Mouse (Mus musculus) gastrocnemius, postnatal 25 days (tissue): ENCODE data around the gene Taf6l. TPM values are rescaled to one million over a fixed set of nuclear protein-coding genes. Genes with fewer than 3 reads are reported as not detected.

Source experiments
- DNase-seq: peaks from one replicate; pipeline ENCODE4 v3.0.0; 2022
- long read RNA-seq, 2 experiments: library from polyadenylated mRNA; stranded (forward); transcript quantifications; one replicate each; pipeline ENCODE4 v2.0.0; 2021
- total RNA-seq, 2 experiments: library from RNA; stranded (reverse); gene quantifications; 1 replicate in 1 of 2; 2 replicates in 1 of 2; pipeline ENCODE4 v1.2.3; 2021

Taf6l gene
- 1 to 10 TPM; 4.8 to 5.8 TPM for total RNA-seq
- long read RNA-seq, experiment 1, partial matches to known transcripts, result 1 of 4 reads
- long read RNA-seq, experiment 1, other reads (novel, unspliced or antisense), result 1 of 4 reads
- long read RNA-seq, experiment 2, transcript Taf6l-205 (12 exons, 2,065 nt), result major isoform, 9 of 11 reads
- long read RNA-seq, experiment 2, partial matches to known transcripts, result 1 of 11 reads
- long read RNA-seq, experiment 2, other reads (novel, unspliced or antisense), result 1 of 11 reads

GRCm38 (mm10) chr19:8786008-8786781, at the start of gene Taf6l:
Gene Taf6l, minus strand, starts transcription at chr19:8786417.
- peak; percentile 92 for DNase-seq

GRCm38 (mm10) chr19:8832971-8833370, 46.8 kb upstream of the Taf6l start:
- DNase-seq, result no peak

GRCm38 (mm10) chr19:8831262-8831661, 45.0 kb upstream of the Taf6l start:
- DNase-seq, result no peak

DNA sequence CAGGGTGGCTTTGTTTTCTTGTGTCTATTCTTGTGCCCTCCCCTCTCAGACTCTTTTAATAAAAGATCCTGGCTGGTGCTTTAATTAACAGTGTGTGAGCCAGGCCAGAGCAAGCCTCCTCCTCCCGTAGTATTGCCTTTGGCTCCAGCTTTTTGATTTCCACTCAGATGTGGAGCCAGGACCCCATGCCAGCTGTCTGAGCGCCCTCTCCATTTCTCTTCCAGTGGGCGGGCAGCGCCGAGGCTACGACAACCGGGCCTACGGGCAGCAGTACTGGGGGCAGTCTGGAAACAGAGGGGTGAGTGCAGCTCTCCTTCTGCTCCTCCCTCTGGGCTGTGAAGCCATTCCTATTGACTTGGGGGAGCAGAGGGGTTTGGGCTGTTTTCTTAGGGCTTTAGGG, 44.4 kb upstream of the Taf6l start:
- no peak for DNase-seq

- DNase-seq, result no peak
These were observed 43.4 kb upstream of the Taf6l start, which contains the start of gene AC129217.1 for GRCm38 (mm10) chr19:8829660-8830059. Gene AC129217.1, plus strand, starts transcription at chr19:8829773.

GRCm38 (mm10) chr19:8822696-8823095, 36.5 kb upstream of the Taf6l start:
- no peak for DNase-seq

DNA sequence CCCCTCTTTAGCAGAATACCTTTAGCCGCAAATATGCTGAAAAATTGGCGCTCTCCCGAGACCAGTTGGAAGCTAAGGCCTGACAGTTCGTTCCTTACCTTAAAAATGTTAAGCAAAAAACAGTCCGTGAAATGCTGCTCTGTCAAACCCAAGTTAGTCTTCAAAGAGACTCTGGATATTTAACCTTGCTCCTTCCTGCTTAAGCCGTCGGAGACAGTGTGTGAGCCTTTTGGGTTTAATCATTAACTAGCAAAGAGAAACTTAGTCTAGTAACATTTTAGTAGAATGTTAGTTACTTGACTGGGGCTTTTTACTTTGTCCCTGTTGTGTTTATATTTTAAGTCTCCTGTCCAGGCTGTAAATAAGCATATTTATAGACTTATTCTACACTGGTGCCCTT, 34.9 kb upstream of the Taf6l start:
- DNase-seq, result no peak

GRCm38 (mm10) chr19:8820424-8820956, 34.3 kb upstream of the Taf6l start:
- DNase-seq, result no peak

DNA sequence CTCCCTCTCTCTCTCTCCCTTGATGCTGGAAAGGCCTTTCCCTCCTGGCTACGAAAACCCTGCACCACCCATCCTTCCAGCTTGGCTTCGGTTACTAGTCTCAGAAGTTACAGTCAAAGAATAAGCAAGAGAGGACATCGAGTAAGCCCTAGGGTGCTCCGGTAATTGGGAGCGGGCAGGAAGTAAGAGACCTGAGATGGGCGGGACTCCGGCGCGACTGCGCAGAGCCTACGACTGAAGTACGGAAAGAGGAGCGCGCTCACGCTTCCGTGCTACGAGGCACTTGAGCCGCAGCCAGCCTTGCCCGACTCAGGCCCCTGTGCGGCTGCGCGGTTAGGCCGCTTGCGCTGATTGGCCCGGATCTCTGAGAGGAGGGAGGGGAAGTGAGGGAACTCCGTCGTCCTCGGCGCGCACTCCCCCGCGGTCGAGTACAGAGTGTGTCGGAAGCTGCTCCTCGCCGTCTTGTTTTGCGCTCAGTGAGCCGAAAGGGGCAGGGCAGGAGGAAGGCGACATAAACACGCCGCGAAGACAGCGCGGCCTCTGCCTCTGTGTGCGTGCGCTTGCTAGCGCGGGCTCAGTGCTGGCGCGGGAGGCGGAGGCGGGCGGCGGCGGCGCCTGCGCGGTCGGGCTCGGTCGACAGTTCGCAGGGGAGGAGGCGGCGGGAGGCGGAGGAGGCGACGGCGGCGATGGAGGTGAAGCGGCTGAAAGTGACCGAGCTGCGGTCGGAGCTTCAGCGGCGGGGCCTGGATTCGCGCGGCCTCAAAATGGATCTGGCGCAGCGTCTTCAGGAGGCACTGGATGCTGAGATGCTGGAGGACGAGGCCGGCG, 33.6 kb upstream of the Taf6l start, which contains the start of gene Hnrnpul2:
TSS of gene Hnrnpul2 (plus strand) at position 415 of the 828 bp plus-strand sequence.
- peak; percentile 99 for DNase-seq

DNA sequence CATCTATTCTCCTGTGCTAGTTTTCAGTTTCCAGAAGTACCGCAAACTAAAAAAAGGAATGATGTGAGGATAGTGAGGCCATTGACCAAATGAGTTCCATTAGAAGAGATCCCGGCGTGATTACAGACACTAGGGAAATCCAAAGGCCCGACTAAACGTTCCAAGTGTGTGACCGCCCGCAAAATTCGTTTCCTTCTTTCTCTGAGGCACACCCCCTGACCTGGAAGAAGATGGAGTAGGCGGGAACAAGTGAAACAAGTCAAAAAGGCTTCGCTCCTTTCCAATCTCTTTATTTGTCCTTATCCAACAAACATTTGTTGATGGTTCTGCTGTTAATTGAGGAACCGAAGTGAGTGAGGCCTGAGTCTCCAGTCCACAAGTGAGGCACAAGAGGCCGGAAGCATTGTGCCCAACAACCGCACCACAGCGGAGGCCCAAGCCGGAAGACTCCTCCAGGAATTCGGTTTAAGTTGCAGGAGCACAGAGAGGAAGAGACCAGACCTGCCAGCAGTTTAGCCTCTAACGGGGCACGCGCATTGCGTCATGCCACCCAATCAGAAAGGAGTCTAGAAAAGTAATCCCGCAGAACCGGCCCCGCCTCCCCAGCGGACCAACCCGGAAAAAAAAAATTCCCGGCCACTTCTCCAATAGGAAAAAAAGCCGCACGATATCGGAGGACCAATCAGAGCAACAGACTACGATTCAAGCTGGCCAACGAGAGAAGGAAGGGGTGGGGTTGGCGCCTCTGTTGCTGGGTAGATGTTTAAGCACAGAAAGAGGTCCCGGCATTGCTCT, 32.8 kb upstream of the Taf6l start, which contains the start of gene Ttc9c:
TSS of gene Ttc9c (minus strand) at position 533 of the 795 bp plus-strand sequence.
- DNase-seq, result peak; percentile 98

- DNase-seq, result no peak
These were observed 32.1 kb upstream of the Taf6l start for GRCm38 (mm10) chr19:8818301-8818798.

DNA sequence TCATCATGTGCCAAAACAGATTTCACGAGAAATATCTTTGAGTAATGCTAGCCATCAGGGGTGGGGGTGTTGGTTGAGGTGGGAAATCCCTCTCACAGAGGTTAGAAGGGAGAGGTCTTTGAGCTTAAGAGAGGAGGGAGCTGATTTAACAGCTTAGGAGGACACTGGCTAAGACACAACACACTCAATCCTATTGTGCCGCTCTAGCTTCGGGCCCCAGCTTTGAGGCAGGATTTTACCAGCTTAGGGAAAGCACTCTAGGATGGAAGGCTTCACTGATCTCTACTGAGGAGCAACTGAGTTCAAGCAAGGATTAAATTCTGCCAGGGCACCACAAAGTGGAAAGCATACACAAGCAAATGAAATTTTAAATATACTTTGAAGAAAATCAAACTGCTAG, 30.8 kb upstream of the Taf6l start:
- no peak for DNase-seq

- DNase-seq, result no peak
These were observed 29.6 kb upstream of the Taf6l start for GRCm38 (mm10) chr19:8815812-8816211.

DNA sequence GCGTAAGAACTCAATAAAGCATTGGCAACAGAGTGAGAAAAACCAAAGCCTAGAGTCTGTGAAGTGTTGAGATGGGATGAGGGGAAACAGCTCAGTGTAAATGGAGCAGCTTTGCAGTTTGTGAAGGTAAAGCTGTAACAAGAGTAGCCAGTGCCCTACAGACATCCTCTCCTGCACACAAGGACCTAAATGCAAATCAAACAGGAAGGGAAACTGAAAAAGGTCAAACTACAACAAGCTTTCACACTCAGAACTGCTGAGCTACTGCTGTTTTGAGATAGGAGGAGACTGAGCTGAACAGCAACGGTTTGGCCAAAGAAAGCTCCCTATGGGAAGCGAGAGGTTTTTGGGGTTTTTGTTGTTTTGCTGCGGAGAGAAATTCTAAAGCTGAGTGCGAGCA, 20.6 kb upstream of the Taf6l start:
- DNase-seq, result no peak

GRCm38 (mm10) chr19:8803879-8804660, 17.9 kb upstream of the Taf6l start:
- DNase-seq, result no peak

GRCm38 (mm10) chr19:8803204-8803780, 17.1 kb upstream of the Taf6l start:
- no peak for DNase-seq

DNA sequence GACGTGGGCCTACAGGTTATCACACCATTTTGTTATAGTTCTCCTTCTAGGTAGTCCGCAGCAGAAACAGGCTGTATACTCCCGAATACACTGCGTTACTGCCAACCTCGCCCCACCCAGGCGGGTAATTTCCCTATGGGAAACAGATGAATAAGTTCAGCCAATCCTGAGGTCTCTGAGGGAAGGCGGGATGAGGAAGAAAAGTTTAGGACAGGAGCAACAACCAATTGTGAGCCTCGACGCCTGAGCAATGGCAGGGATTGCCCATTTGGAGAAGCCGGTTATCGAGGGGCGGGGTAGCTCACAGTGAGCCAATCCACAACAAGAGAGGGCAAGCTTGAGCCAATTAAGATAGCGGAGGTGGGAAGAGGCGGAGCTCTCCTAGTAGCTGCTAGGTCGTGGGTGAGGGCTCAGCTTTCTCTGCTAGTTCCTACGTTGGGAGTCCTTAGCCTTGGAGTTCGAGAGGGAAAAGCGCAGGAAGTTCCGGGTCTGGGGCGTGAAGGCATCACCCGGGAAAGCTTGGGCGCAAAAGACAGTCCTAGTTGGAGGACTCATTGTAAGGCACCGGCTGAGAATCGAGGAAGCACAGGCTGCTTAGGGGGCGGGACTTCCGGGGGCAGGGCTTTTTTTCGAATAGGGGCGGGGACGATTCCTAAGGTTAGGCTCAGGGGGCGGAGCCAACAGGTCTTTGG, 16.1 kb upstream of the Taf6l start, which contains the start of gene Zbtb3:
TSS of gene Zbtb3 (plus strand) at position 426 of the 692 bp plus-strand sequence.
- peak; percentile 97 for DNase-seq

- no peak for DNase-seq
These were observed 12.7 kb upstream of the Taf6l start for GRCm38 (mm10) chr19:8798947-8799315.

- DNase-seq, result peak; percentile 92
These were observed 12.2 kb upstream of the Taf6l start, which contains the start of gene Polr2g for GRCm38 (mm10) chr19:8798264-8798946. Gene Polr2g, minus strand, starts transcription at chr19:8798577.
